Mouse (Mus musculus) liver, embryonic 14.5 days (tissue): ENCODE measurements around the gene Vmn2r7.

Experiments used
- CTCF ChIP-seq: IDR thresholded peaks from 2 replicates; pipeline ENCODE4 v1.5.1; 2016; ENCODE audit warnings: antibody characterized with exemption, low read depth, control low read depth
- EP300 ChIP-seq: IDR thresholded peaks from 2 replicates; pipeline ENCODE4 v1.6.1; 2016; ENCODE audit warnings: antibody characterized with exemption, low read depth

- TF ChIP-seq CTCF, result no peak
- no peak for TF ChIP-seq EP300
Observed at GRCm38 (mm10) chr3:64791245-64791591, 53.3 kb downstream of the Vmn2r7 start.
